Mouse (Mus musculus) neural tube, embryonic 12.5 days (tissue): ENCODE measurements around the gene Pcsk1. TPM values are rescaled to one million over a fixed set of nuclear protein-coding genes. Genes with fewer than 3 reads are reported as not detected.
A peak's percentile ranks its signal among the peaks of the same experiment; 100 is the strongest.

Experiments
- ATAC-seq: fragments of 200-750 bp; cut with Nextera tagmentation; 2 replicates; pipeline ENCODE4 v1.8.0; 2017; ENCODE audit warnings: low read depth, mild to moderate bottlenecking, moderate TSS enrichment, moderate library complexity; ENCODE audit not compliant: low FRiP score
- H3K27ac ChIP-seq: fragments of 300-500 bp; sonication (generic); 2 replicates; pipeline ENCODE4 v1.5.1; 2016
- H3K27me3 ChIP-seq: fragments of 300-500 bp; sonication (generic); replicated peaks from 2 replicates; pipeline ENCODE4 v1.6.1; 2016; ENCODE audit warnings: mild to moderate bottlenecking
- H3K36me3 ChIP-seq: fragments of 300-500 bp; sonication (generic); 2 replicates; pipeline ENCODE4 v1.6.1; 2016; ENCODE audit warnings: mild to moderate bottlenecking
- H3K4me1 ChIP-seq: fragments of 300-500 bp; sonication (generic); 2 replicates; pipeline ENCODE4 v1.6.1; 2016
- H3K4me2 ChIP-seq: fragments of 300-500 bp; sonication (generic); replicated peaks from 2 replicates; pipeline ENCODE4 v1.6.1; 2016; ENCODE audit warnings: mild to moderate bottlenecking
- H3K4me3 ChIP-seq: fragments of 300-500 bp; sonication (generic); 2 replicates; pipeline ENCODE4 v1.5.1; 2016
- H3K9ac ChIP-seq: fragments of 300-500 bp; sonication (generic); 2 replicates; pipeline ENCODE4 v1.6.1; 2016; ENCODE audit warnings: mild to moderate bottlenecking
- H3K9me3 ChIP-seq: fragments of 300-500 bp; sonication (generic); 2 replicates; pipeline ENCODE4 v1.6.1; 2016; ENCODE audit warnings: mild to moderate bottlenecking
- WGBS: fragments of 180-500 bp; shearing (Covaris S2); methylation state at CpG from one replicate; pipeline ENCODE4 v1.1.7; 2016; 5-methylcytosine and 5-hydroxymethylcytosine counted together
- polyA plus RNA-seq: library from polyadenylated mRNA; unstranded; fragments of >200 nt; fragmentation: Nextera tagmentation; extraction: Ambion mirVana; gene quantifications from 2 replicates; pipeline ENCODE4 v1.2.1, GENCODE M21; 2016

Pcsk1 gene
- 1.3 and 2.6 TPM in 2 replicates for polyA plus RNA-seq

- peak within 1 kb of the TSS; percentile 80 for H3K4me2 ChIP-seq
- H3K36me3 ChIP-seq: no peaks in the 10 kb centered on the region
- H3K9me3 ChIP-seq: no peaks in the 10 kb centered on the region
- WGBS: under 1% methylated on average over 28 of the region's 28 CpGs
- peak within 1 kb of the TSS; percentile 38 for H3K9ac ChIP-seq
- H3K27me3 ChIP-seq: no peaks in the 10 kb centered on the region
- H3K27ac ChIP-seq: no peak within 1 kb of the TSS
- peak within 1 kb of the TSS; percentile 48 for H3K4me3 ChIP-seq
- peaks cover 3% of the 10 kb centered on the region for H3K4me1 ChIP-seq
- peak; percentile 73 for ATAC-seq
Measured at GRCm38 (mm10) chr13:75089721-75090410, at the start of gene Pcsk1. Pcsk1 (plus strand) TSS chr13:75089826.

DNA sequence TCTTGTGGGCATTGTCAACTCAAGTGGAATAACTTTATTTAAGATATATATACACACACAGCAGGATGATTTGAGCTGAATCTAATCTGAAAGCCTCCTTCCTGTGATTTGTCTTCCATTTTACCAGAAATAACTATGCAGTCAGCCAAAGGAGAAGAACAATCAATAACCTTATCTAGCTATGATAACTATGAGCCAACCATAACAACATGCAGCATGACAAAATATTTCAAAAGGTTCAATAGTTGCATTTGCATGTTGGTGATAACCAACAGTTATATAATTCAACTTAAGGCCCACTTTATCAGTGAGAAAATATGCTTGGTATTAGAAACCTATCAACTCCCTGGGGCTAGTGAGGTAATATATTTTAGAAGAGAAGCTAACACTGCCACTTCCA, 30.8 kb upstream of the Pcsk1 start:
- H3K4me2 ChIP-seq: no peak overlapping the region
- no peak for ATAC-seq
- H3K9me3 ChIP-seq: no peaks in the 10 kb centered on the region
- no peak overlapping the region for H3K4me3 ChIP-seq
- no peaks in the 10 kb centered on the region for H3K36me3 ChIP-seq
- H3K4me1 ChIP-seq: no peaks in the 10 kb centered on the region
- H3K27ac ChIP-seq: no peak overlapping the region
- no peaks in the 10 kb centered on the region for H3K27me3 ChIP-seq
- no peak overlapping the region for H3K9ac ChIP-seq

- Histone ChIP-seq H3K4me2 (no peak overlapping the region), H3K36me3 (no peaks in the 10 kb centered on the region), H3K9me3 (no peaks in the 10 kb centered on the region), H3K27ac (no peak overlapping the region), H3K4me1 (no peaks in the 10 kb centered on the region), H3K9ac (no peak overlapping the region), H3K27me3 (no peaks in the 10 kb centered on the region), H3K4me3 (no peak overlapping the region)
- no peak for ATAC-seq
- WGBS: 79% methylated on average over 3 of the region's 3 CpGs
Measured at GRCm38 (mm10) chr13:75063947-75064346, 25.7 kb upstream of the Pcsk1 start.

DNA sequence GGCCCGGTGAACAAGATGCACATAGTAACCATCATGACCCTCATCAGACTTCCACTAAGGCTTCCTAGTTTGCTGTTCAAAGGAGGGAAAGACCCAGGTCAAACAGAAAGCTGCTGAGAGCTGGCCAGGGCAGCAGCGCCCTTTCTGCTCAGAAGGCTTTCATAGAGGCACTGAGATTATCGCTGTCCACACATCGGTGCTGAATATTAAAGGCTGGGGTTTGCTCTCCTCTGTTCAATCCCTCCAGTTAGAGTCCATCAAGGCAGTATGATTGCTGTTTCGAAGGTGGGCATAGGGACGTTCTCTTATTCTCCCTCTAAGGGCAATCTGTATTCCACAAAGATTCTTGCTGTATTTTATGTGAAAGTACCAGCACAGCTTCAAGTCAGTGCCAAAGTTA, 1.0 kb upstream of the Pcsk1 start:
- WGBS: 27% methylated on average over 6 of the region's 6 CpGs
- Histone ChIP-seq H3K4me1 (peaks cover 3% of the 10 kb centered on the region), H3K36me3 (no peaks in the 10 kb centered on the region), H3K27me3 (no peaks in the 10 kb centered on the region), H3K9me3 (no peaks in the 10 kb centered on the region), H3K27ac (no peak overlapping the region), H3K4me3 (no peak overlapping the region), H3K4me2 (no peak overlapping the region), H3K9ac (no peak overlapping the region)
- ATAC-seq: no peak

DNA sequence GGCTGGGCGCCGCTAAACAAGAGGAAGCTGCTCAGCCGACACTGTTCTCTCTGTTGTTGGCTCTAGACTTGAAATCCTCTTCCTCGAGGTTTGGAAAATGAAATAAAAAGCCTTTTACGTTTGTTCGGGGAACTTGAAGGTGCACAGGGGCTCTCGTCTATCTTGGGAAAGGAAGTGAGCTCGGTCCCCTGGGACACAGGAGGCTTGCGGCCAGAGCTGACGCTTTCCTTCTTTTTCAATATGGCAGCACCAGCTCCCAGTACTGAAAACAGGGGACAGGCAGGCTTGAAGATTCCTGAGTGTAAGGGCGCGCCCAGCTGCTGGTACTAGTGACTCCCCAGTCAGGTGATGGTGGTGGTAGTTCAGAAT, 769 bp downstream of the Pcsk1 start:
- peak overlapping the region; percentile 48 for H3K4me3 ChIP-seq
- H3K4me2 ChIP-seq: peak overlapping the region; percentile 80
- H3K9me3 ChIP-seq: no peaks in the 10 kb centered on the region
- no peaks in the 10 kb centered on the region for H3K27me3 ChIP-seq
- peak overlapping the region; percentile 38 for H3K9ac ChIP-seq
- no peak overlapping the region for H3K27ac ChIP-seq
- ATAC-seq: peak; percentile 76
- H3K4me1 ChIP-seq: peaks cover 3% of the 10 kb centered on the region
- no peaks in the 10 kb centered on the region for H3K36me3 ChIP-seq
- WGBS: 1% methylated on average over 12 of the region's 12 CpGs

DNA sequence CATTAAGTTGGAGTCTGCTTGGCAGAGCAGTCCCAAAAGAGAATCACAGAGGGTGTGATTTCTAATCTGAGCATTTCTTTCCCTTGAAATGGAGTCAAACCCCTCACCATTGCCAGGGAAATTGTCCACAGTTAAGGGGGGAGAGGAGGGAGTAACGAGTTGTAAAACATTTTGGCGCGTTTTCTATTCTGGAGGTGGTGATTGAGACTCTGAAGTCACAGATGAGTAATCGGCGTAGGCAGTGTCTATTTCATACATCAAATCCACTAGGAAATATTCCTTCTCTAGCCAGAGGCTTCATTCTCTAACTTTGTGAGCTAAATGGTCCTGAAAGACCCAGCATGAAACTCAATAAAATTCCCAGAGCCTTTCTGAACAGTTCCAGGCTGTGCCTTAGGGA, 1.4 kb downstream of the Pcsk1 start:
- Histone ChIP-seq H3K27me3 (no peaks in the 10 kb centered on the region), H3K9me3 (no peaks in the 10 kb centered on the region), H3K4me2 (peak overlapping the region; percentile 80), H3K9ac (no peak overlapping the region), H3K4me3 (peak overlapping the region; percentile 48; the same call in 1 of the 2 replicates), H3K4me1 (peaks cover 3% of the 10 kb centered on the region), H3K36me3 (no peaks in the 10 kb centered on the region), H3K27ac (no peak overlapping the region)
- ATAC-seq: no peak
- 35% methylated on average over 5 of the region's 5 CpGs for WGBS

DNA sequence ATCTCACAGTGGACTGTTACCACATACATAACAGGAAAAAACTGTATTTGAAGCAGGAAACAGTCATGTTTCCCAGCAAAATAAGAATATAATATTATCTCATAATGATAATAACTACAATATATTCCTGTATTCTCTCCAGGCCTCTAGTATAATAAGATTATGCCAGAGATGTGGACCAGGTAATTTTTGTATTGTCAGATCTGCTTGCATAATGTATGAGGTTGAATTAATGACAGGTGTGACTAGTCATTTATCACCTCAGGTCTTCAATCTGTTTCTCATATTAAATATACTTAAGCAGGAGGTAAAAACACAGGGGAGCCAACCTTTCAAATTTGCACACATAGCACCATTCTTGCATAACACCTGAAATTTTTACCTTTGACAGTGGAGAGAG, 5.9 kb downstream of the Pcsk1 start:
- no peak overlapping the region for H3K9ac ChIP-seq
- H3K27ac ChIP-seq: no peak overlapping the region
- H3K4me3 ChIP-seq: no peak overlapping the region
- H3K4me2 ChIP-seq: no peak overlapping the region
- peaks cover 3% of the 10 kb centered on the region; the same call in 1 of the 2 replicates for H3K4me1 ChIP-seq
- no peaks in the 10 kb centered on the region for H3K9me3 ChIP-seq
- H3K27me3 ChIP-seq: no peaks in the 10 kb centered on the region
- ATAC-seq: no peak
- H3K36me3 ChIP-seq: no peaks in the 10 kb centered on the region

- no peak for ATAC-seq
- Histone ChIP-seq H3K4me3 (no peak overlapping the region), H3K27me3 (no peaks in the 10 kb centered on the region), H3K27ac (no peak overlapping the region), H3K36me3 (no peaks in the 10 kb centered on the region), H3K9me3 (no peaks in the 10 kb centered on the region), H3K4me2 (no peak overlapping the region), H3K4me1 (no peaks in the 10 kb centered on the region), H3K9ac (no peak overlapping the region)
- 65% methylated on average over 2 of the region's 2 CpGs for WGBS
Measured at GRCm38 (mm10) chr13:75113114-75113513, 23.5 kb downstream of the Pcsk1 start.

- 92% methylated on average over 2 of the region's 2 CpGs for WGBS
Measured at GRCm38 (mm10) chr13:75114007-75114424, 24.4 kb downstream of the Pcsk1 start.

DNA sequence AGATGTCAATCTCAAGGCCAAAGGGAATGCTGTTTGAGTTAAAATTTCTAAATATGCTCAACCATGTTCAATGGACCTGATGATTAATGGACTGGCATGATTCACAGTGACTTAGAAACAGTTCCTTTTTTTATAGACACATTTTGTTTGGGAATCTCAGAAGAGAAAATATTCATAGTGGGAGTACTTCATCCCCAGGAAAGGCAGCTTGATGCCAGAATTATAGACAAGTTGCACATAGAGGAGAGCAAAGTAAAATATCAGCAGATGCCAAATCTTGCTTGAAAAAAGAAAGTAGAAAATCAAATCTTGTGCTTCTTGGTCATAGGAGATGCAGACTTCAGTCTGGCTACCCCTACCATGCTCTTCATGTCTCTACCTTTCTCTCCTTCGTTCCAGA, 25.2 kb downstream of the Pcsk1 start:
- no peaks in the 10 kb centered on the region for H3K9me3 ChIP-seq
- no peaks in the 10 kb centered on the region for H3K4me1 ChIP-seq
- no peaks in the 10 kb centered on the region for H3K27me3 ChIP-seq
- no peak overlapping the region for H3K27ac ChIP-seq
- H3K4me3 ChIP-seq: no peak overlapping the region
- H3K9ac ChIP-seq: no peak overlapping the region
- no peak overlapping the region for H3K4me2 ChIP-seq
- no peak for ATAC-seq
- no peaks in the 10 kb centered on the region for H3K36me3 ChIP-seq
- 94% methylated on average over 1 of the region's 1 CpGs for WGBS

More at GRCm38 (mm10) chr13:75114007-75114424, 24.4 kb downstream of the Pcsk1 start:
- no peak overlapping the region for H3K9ac ChIP-seq
- no peak for ATAC-seq
- H3K36me3 ChIP-seq: no peaks in the 10 kb centered on the region
- H3K27ac ChIP-seq: no peak overlapping the region
- H3K4me1 ChIP-seq: no peaks in the 10 kb centered on the region
- no peak overlapping the region for H3K4me2 ChIP-seq
- H3K9me3 ChIP-seq: no peaks in the 10 kb centered on the region
- H3K27me3 ChIP-seq: no peaks in the 10 kb centered on the region
- no peak overlapping the region for H3K4me3 ChIP-seq

DNA sequence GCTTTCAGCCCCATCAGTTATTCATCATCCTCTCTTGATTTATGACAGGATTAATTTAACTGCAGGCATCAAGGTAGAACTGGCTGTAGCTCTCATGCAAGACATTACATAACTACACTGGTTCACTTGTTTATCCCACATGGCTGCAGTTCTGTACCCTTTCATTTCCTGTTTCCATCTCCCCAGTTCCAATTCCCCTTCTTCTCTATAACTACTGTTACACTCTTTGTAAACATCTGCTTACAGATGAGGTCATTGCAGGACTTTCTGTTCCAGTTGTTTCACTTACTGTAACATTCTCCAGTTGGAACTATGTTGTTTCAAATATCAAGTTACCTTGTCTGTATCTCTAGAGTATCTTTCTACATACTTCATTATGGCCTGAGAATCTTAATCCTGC, 46.2 kb downstream of the Pcsk1 start:
- Histone ChIP-seq H3K4me1 (no peaks in the 10 kb centered on the region), H3K9me3 (no peaks in the 10 kb centered on the region), H3K27me3 (no peaks in the 10 kb centered on the region), H3K4me2 (no peak overlapping the region), H3K27ac (no peak overlapping the region), H3K36me3 (no peaks in the 10 kb centered on the region), H3K4me3 (no peak overlapping the region), H3K9ac (no peak overlapping the region)
- ATAC-seq: no peak

DNA sequence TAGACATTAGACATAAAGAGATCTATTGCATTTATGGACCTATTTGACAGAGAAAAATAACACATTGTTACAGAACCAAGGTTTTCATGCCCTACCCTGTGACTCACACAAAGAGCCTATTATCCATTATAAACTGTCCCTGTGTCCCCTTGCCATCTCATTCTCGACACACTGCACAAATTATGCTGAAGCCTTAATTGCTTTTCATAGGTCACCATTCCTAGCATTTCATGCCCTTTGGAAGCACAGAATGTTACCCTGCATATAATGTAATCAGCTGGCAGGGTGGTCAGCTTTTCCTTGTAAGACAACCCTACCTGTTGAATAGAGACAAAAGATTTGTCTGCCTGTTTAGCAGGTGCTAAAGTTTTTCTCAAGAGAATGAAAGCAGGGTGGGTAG, 71.0 kb downstream of the Pcsk1 start:
- WGBS: 24% methylated on average over 1 of the region's 1 CpGs
- H3K4me2 ChIP-seq: no peak overlapping the region
- H3K4me1 ChIP-seq: no peaks in the 10 kb centered on the region
- no peak for ATAC-seq
- no peaks in the 10 kb centered on the region for H3K36me3 ChIP-seq
- H3K27ac ChIP-seq: no peak overlapping the region
- no peaks in the 10 kb centered on the region for H3K9me3 ChIP-seq
- H3K9ac ChIP-seq: no peak overlapping the region
- no peaks in the 10 kb centered on the region for H3K27me3 ChIP-seq
- H3K4me3 ChIP-seq: no peak overlapping the region

DNA sequence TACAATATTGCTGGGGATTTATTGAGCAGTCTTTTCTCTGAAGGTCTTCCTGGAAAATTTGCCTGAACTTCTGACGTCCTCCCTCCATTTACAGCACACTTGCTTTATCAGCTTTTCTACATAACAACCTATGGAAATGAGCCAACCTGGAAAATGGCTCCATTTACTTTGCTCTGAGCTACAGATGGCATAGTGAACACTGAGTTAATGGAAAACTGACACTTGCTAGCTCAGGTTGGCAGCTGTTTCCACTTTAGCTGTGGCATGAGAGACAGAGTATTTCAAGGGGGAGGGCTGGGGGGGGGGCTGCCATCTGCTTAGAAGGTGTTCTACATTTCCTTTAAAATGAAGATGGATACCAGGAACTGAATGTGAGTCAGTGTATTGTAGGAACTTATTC, 73.8 kb downstream of the Pcsk1 start:
- Histone ChIP-seq H3K36me3 (no peaks in the 10 kb centered on the region), H3K4me2 (no peak overlapping the region), H3K27me3 (no peaks in the 10 kb centered on the region), H3K9ac (no peak overlapping the region), H3K4me1 (no peaks in the 10 kb centered on the region), H3K4me3 (no peak overlapping the region), H3K9me3 (no peaks in the 10 kb centered on the region), H3K27ac (no peak overlapping the region)
- no peak for ATAC-seq
- WGBS: 70% methylated on average over 1 of the region's 1 CpGs
